Mouse (Mus musculus) ES-E14 (cell line): ENCODE data around the gene Abca15. TPM values are rescaled to one million over a fixed set of nuclear protein-coding genes. Genes with fewer than 3 reads are reported as not detected.
A peak's percentile ranks its signal among the peaks of the same experiment; 100 is the strongest.

Source experiments
- DNase-seq: peaks from one replicate; pipeline ENCODE4 v3.0.0-alpha.2; 2013; ENCODE audit warnings: low read depth, low spot score
- H3K27ac ChIP-seq: 2 replicates; pipeline ENCODE4 v1.5.1; 2012; ENCODE audit warnings: low read depth, mild to moderate bottlenecking, low read length, moderate library complexity, mixed read lengths; ENCODE audit not compliant: poor library complexity, insufficient read depth, severe bottlenecking
- H3K36me3 ChIP-seq: 2 replicates; pipeline ENCODE4 v1.6.1; 2012; ENCODE audit warnings: mild to moderate bottlenecking, low read length, moderate library complexity, mixed read lengths; ENCODE audit not compliant: control insufficient read depth, poor library complexity, insufficient read depth, severe bottlenecking
- H3K4me1 ChIP-seq, 2 experiments: fragments of 150-350 bp in 1 of 2; sonication (generic) in 1 of 2; 2 replicates each; pipeline ENCODE4 v1.6.1; 2012; ENCODE audit warnings: low read length in 2 of 2, mild to moderate bottlenecking in 1 of 2, mixed read lengths in 1 of 2; ENCODE audit not compliant: control insufficient read depth in 2 of 2, insufficient read depth in 2 of 2, poor library complexity in 1 of 2
- H3K4me3 ChIP-seq, 2 experiments: fragments of 150-350 bp in 1 of 2; sonication (generic) in 1 of 2; 2 replicates each; pipeline ENCODE4 v1.5.1; 2012; ENCODE audit warnings: low read length in 2 of 2, low read depth in 1 of 2, mild to moderate bottlenecking in 1 of 2, mixed read lengths in 1 of 2; ENCODE audit not compliant: insufficient read depth in 1 of 2, poor library complexity in 1 of 2, severe bottlenecking in 1 of 2
- H3K9ac ChIP-seq: 2 replicates; pipeline ENCODE4 v1.6.1; 2012; ENCODE audit warnings: low read depth, mild to moderate bottlenecking, low read length, mixed read lengths; ENCODE audit not compliant: poor library complexity, insufficient read depth, severe bottlenecking
- H3K9me3 ChIP-seq: fragments of 150-350 bp; sonication (generic); 2 replicates; pipeline ENCODE4 v1.6.1; 2012; ENCODE audit warnings: low read depth, mild to moderate bottlenecking, low read length; ENCODE audit not compliant: control insufficient read depth, insufficient read depth
- CHD2 ChIP-seq: IDR thresholded peaks from 2 replicates; pipeline ENCODE4 v1.6.1; 2014; ENCODE audit warnings: mild to moderate bottlenecking, low read depth, low read length, inconsistent platforms
- HCFC1 ChIP-seq: IDR thresholded peaks from 2 replicates; pipeline ENCODE4 v1.6.1; 2012; ENCODE audit warnings: low read length, inconsistent platforms, borderline replicate concordance; ENCODE audit not compliant: insufficient read depth
- MAFK ChIP-seq: IDR thresholded peaks from 2 replicates; pipeline ENCODE4 v1.6.1; 2014; ENCODE audit warnings: mild to moderate bottlenecking, low read depth, low read length, inconsistent platforms; ENCODE audit not compliant: insufficient read depth
- ZC3H11A ChIP-seq: IDR thresholded peaks from 2 replicates; pipeline ENCODE4 v1.6.1; 2012; ENCODE audit warnings: low read depth, mild to moderate bottlenecking, inconsistent platforms, low read length, borderline replicate concordance
- ZNF384 ChIP-seq: IDR thresholded peaks from 2 replicates; pipeline ENCODE4 v1.6.1; 2012; ENCODE audit warnings: low read depth, low read length, inconsistent platforms
- in situ Hi-C, 2 experiments: fragments of 600-800 bp; cut with MboI; formaldehyde crosslinking; loops; one replicate each; pipeline ENCODE4 v1.15.1; 2025; ENCODE audit warnings: low sequenced_read_pairs in 2 of 2, inconsistent platforms in 1 of 2; ENCODE audit not compliant: unreplicated experiment in 2 of 2
- total RNA-seq: library from RNA; depleted of rRNA; stranded (reverse); fragments of 300-350 nt; gene quantifications from 2 replicates; pipeline ENCODE4 v1.2.3, GENCODE M21; 2012

Gene Abca15
- total RNA-seq, 1 experiment = not detected

- H3K4me3 ChIP-seq = peak overlapping the region; percentile 3 to 23; a peak in 3 of 4 replicates
These were observed 1.0 kb upstream of the Abca15 start for GRCm38 (mm10) chr7:120327220-120328073.

GRCm38 (mm10) chr7:120361159-120361558 lies 32.7 kb downstream of the Abca15 start:
- H3K9me3 ChIP-seq = no peaks in the 10 kb centered on the region
- peak; percentile 54 for DNase-seq
- in situ Hi-C loops = no loop called here

More at GRCm38 (mm10) chr7:120327220-120328073, 1.0 kb upstream of the Abca15 start:
- peak; percentile 41 for DNase-seq
- Histone ChIP-seq H3K36me3 (no peaks in the 10 kb centered on the region), H3K27ac (no peak overlapping the region), H3K9me3 (no peaks in the 10 kb centered on the region), H3K9ac (no peak overlapping the region), H3K4me1 (peaks cover 2 to 7% of the 10 kb centered on the region in 2 experiments; a peak in 2 of 4 replicates)
- TF ChIP-seq ZC3H11A = peak; percentile 35; the same call in 1 of the 2 replicates
- no peak for TF ChIP-seq CHD2
- TF ChIP-seq ZNF384 = peak; percentile 92
- in situ Hi-C loops = loop anchor here in 1 of 2 experiments (10.0 kb wide), 1 partner anchor 83 kb away; no protein-coding TSS in a partner anchor

DNA sequence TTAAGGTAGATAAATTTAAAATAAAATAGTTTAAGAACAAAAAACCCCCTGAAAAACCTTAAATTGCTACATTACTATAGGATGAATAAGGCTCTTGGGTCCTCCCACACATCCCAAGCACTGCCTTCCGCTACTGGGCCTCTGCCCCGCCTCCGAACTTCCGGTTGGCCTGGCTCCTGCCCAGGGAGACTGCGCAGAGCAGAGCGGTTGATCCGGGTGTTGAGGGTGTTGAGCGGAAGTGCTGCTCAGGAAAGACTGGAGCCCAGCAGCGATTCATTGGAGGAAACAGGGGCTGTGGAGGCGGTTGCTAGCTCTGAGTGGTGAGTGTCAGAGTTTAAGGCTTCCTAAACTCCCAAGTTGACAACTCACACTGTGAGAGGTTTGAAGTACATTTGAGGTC lies 81.0 kb downstream of the Abca15 start, which contains the start of gene Abca16:
TSS of gene Abca16 (plus strand) at position 201 of the 400 bp plus-strand sequence.
- DNase-seq = peak; percentile 25
- Histone ChIP-seq H3K36me3 (no peaks in the 10 kb centered on the region), H3K4me1 (no peaks in the 10 kb centered on the region), H3K27ac (no peak within 1 kb of the TSS), H3K9me3 (no peaks in the 10 kb centered on the region), H3K4me3 (peak within 1 kb of the TSS in 1 of 2 experiments; percentile 31; a peak in 2 of 4 replicates), H3K9ac (no peak within 1 kb of the TSS)
- in situ Hi-C loops = no loop called here
- TF ChIP-seq ZC3H11A (no peak), ZNF384 (0 out of 2 replicates have a peak, but pooled peaks have one; percentile 1)

More at GRCm38 (mm10) chr7:120361159-120361558, 32.7 kb downstream of the Abca15 start:
- Histone ChIP-seq H3K27ac (no peak overlapping the region), H3K9ac (no peak overlapping the region), H3K4me3 (no peak overlapping the region), H3K4me1 (no peaks in the 10 kb centered on the region), H3K36me3 (no peaks in the 10 kb centered on the region)
- TF ChIP-seq CHD2 = no peak
- no peak for TF ChIP-seq MAFK
- no peak for TF ChIP-seq ZC3H11A
- no peak for TF ChIP-seq HCFC1
- no peak for TF ChIP-seq ZNF384

DNA sequence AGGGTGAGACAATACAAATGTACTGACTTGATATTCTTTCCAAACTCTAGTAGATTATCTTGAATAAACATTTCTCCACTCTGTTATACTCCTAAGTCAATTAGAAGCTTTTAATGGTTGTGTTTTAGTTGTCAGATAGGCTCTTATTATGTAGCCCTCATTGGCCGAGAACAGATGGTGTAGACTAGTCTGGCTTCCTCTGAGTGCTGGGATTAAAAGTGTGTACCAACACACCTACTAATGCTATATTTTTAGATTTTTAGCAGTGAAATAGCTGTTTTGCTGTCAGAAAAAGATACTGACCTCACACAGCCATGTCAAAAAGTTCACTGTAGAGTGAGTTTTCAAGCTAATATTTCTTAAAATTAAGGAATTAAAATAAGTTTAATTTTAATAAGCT lies 83.9 kb downstream of the Abca15 start:
- Histone ChIP-seq H3K36me3 (no peaks in the 10 kb centered on the region), H3K9me3 (no peaks in the 10 kb centered on the region), H3K4me3 (no peak overlapping the region), H3K4me1 (no peaks in the 10 kb centered on the region), H3K9ac (no peak overlapping the region), H3K27ac (no peak overlapping the region)
- in situ Hi-C loops = no loop called here
- TF ChIP-seq ZNF384 (no peak), ZC3H11A (no peak)
- no peak for DNase-seq
